Mouse (Mus musculus) stomach, embryonic 16.5 days (tissue): ENCODE measurements around the gene Gdi2. TPM values are rescaled to one million over a fixed set of nuclear protein-coding genes. Genes with fewer than 3 reads are reported as not detected.
"Not testable (repeated sequence)": the region's sequence is repeated elsewhere in the genome, so short reads cannot be mapped to it uniquely, and the experiment has no call there.

Experiments used
- ATAC-seq: fragments of 200-750 bp; cut with Nextera tagmentation; 2 replicates; pipeline ENCODE4 v1.8.0; 2017; ENCODE audit warnings: moderate number of reproducible peaks, moderate TSS enrichment; ENCODE audit not compliant: insufficient read depth, low FRiP score
- H3K27ac ChIP-seq: fragments of 300-500 bp; sonication (generic); 2 replicates; pipeline ENCODE4 v1.5.1; 2014; ENCODE audit warnings: low read length
- H3K27me3 ChIP-seq: fragments of 300-500 bp; sonication (generic); 2 replicates; pipeline ENCODE4 v1.6.1; 2014; ENCODE audit warnings: low read length, control low read depth, mixed read lengths; ENCODE audit not compliant: control insufficient read depth, insufficient read depth
- H3K36me3 ChIP-seq: fragments of 300-500 bp; sonication (generic); 2 replicates; pipeline ENCODE4 v1.6.1; 2014; ENCODE audit warnings: low read length; ENCODE audit not compliant: control insufficient read depth, insufficient read depth
- H3K4me1 ChIP-seq: fragments of 300-500 bp; sonication (generic); 2 replicates; pipeline ENCODE4 v1.6.1; 2014; ENCODE audit warnings: low read length, control low read depth, mixed read lengths; ENCODE audit not compliant: control insufficient read depth, insufficient read depth
- H3K4me2 ChIP-seq: fragments of 300-500 bp; sonication (generic); 2 replicates; pipeline ENCODE4 v1.6.1; 2014; ENCODE audit warnings: low read depth, low read length, mixed read lengths
- H3K4me3 ChIP-seq: fragments of 300-500 bp; sonication (generic); replicated peaks from 2 replicates; pipeline ENCODE4 v1.5.1; 2014; ENCODE audit warnings: mild to moderate bottlenecking, low read length
- H3K9ac ChIP-seq: fragments of 300-500 bp; sonication (generic); 2 replicates; pipeline ENCODE4 v1.6.1; 2014; ENCODE audit warnings: low read length
- H3K9me3 ChIP-seq: fragments of 300-500 bp; sonication (generic); replicated peaks from 2 replicates; pipeline ENCODE4 v1.6.1; 2016; ENCODE audit warnings: low read length, control low read depth; ENCODE audit not compliant: control insufficient read depth
- WGBS: fragments of 180-500 bp; shearing (Covaris S2); extraction: QIAGEN DNeasy Blood & Tissue Kit; methylation state at CpG from one replicate; pipeline ENCODE4 v1.1.7; 2014; 5-methylcytosine and 5-hydroxymethylcytosine counted together
- polyA plus RNA-seq: library from polyadenylated mRNA; unstranded; fragments of >200 nt; fragmentation: Nextera tagmentation; extraction: Ambion mirVana; gene quantifications from 2 replicates; pipeline ENCODE4 v1.2.1, GENCODE M21; 2015

The Gdi2 gene
- polyA plus RNA-seq, 1 experiment from 2014 or later = 399 TPM

GRCm38 (mm10) chr13:3526328-3526727, 11.5 kb upstream of the Gdi2 start:
- no peak overlapping the region for H3K4me2 ChIP-seq
- H3K9me3 ChIP-seq = no peaks in the 10 kb centered on the region
- no peaks in the 10 kb centered on the region for H3K4me1 ChIP-seq
- ATAC-seq = no peak
- H3K4me3 ChIP-seq = no peak overlapping the region
- WGBS = 77% methylated on average over 8 of the region's 8 CpGs
- no peak overlapping the region for H3K27ac ChIP-seq
- H3K9ac ChIP-seq = no peak overlapping the region
- no peaks in the 10 kb centered on the region for H3K27me3 ChIP-seq
- no peaks in the 10 kb centered on the region for H3K36me3 ChIP-seq

GRCm38 (mm10) chr13:3530451-3530850, 7.4 kb upstream of the Gdi2 start:
- Histone ChIP-seq H3K27ac (no peak overlapping the region), H3K4me2 (no peak overlapping the region), H3K9ac (no peak overlapping the region), H3K27me3 (no peaks in the 10 kb centered on the region), H3K9me3 (no peaks in the 10 kb centered on the region), H3K4me1 (no peaks in the 10 kb centered on the region), H3K4me3 (no peak overlapping the region), H3K36me3 (no peaks in the 10 kb centered on the region)
- WGBS = 55% methylated on average over 3 of the region's 3 CpGs
- ATAC-seq = no peak

GRCm38 (mm10) chr13:3531176-3531575, 6.7 kb upstream of the Gdi2 start:
- H3K27me3 ChIP-seq, H3K27ac ChIP-seq, H3K4me2 ChIP-seq, H3K36me3 ChIP-seq, H3K9ac ChIP-seq, H3K4me1 ChIP-seq, H3K4me3 ChIP-seq, H3K9me3 ChIP-seq, ATAC-seq: not testable (repeated sequence)
- WGBS = 74% methylated on average over 2 of the region's 2 CpGs

GRCm38 (mm10) chr13:3531692-3532320, 6.1 kb upstream of the Gdi2 start:
- 53% methylated on average over 10 of the region's 10 CpGs for WGBS
- Histone ChIP-seq H3K36me3 (no peaks in the 10 kb centered on the region), H3K4me3 (no peak overlapping the region), H3K4me1 (peaks cover under 1% of the 10 kb centered on the region; the same call in 1 of the 2 replicates), H3K27me3 (no peaks in the 10 kb centered on the region), H3K27ac (no peak overlapping the region), H3K9me3 (no peaks in the 10 kb centered on the region), H3K9ac (no peak overlapping the region), H3K4me2 (no peak overlapping the region)
- ATAC-seq = no peak; the same call in 1 of the 2 replicates

- Histone ChIP-seq H3K4me3 (no peak overlapping the region), H3K4me1 (peaks cover 6% of the 10 kb centered on the region; the same call in 1 of the 2 replicates), H3K9me3 (no peaks in the 10 kb centered on the region), H3K36me3 (no peaks in the 10 kb centered on the region), H3K4me2 (no peak overlapping the region), H3K9ac (no peak overlapping the region), H3K27ac (no peak overlapping the region), H3K27me3 (no peaks in the 10 kb centered on the region)
- WGBS = 66% methylated on average over 4 of the region's 4 CpGs
- ATAC-seq = no peak
Observed at GRCm38 (mm10) chr13:3532451-3532850, 5.4 kb upstream of the Gdi2 start.

GRCm38 (mm10) chr13:3534146-3534545, 3.7 kb upstream of the Gdi2 start:
- Histone ChIP-seq H3K9me3 (no peaks in the 10 kb centered on the region), H3K4me1 (peaks cover 7% of the 10 kb centered on the region; the same call in 1 of the 2 replicates), H3K4me3 (no peak overlapping the region), H3K36me3 (no peaks in the 10 kb centered on the region), H3K27ac (no peak overlapping the region), H3K27me3 (no peaks in the 10 kb centered on the region), H3K9ac (no peak overlapping the region), H3K4me2 (no peak overlapping the region)
- ATAC-seq = no peak
- 90% methylated on average over 4 of the region's 4 CpGs for WGBS

GRCm38 (mm10) chr13:3538223-3538968, 533 bp downstream of the Gdi2 start:
- under 1% methylated on average over 59 of the region's 59 CpGs for WGBS
- peak; percentile 56; the same call in 1 of the 2 replicates for ATAC-seq

GRCm38 (mm10) chr13:3538969-3539562, 1.2 kb downstream of the Gdi2 start:
- Histone ChIP-seq H3K9me3 (no peaks in the 10 kb centered on the region), H3K27me3 (no peaks in the 10 kb centered on the region), H3K4me2 (peak overlapping the region; percentile 87), H3K36me3 (no peaks in the 10 kb centered on the region), H3K4me3 (peak overlapping the region; percentile 77), H3K4me1 (peaks cover 25% of the 10 kb centered on the region), H3K9ac (peak overlapping the region; percentile 99), H3K27ac (peak overlapping the region; percentile 100)
- WGBS = 2% methylated on average over 15 of the region's 15 CpGs
- ATAC-seq = no peak

More at GRCm38 (mm10) chr13:3538223-3538968, 533 bp downstream of the Gdi2 start:
- no peaks in the 10 kb centered on the region for H3K36me3 ChIP-seq
- peaks cover 25% of the 10 kb centered on the region for H3K4me1 ChIP-seq
- no peaks in the 10 kb centered on the region for H3K27me3 ChIP-seq
- peak overlapping the region; percentile 100 for H3K27ac ChIP-seq
- H3K9ac ChIP-seq = peak overlapping the region; percentile 99
- no peaks in the 10 kb centered on the region for H3K9me3 ChIP-seq
- H3K4me3 ChIP-seq = peak overlapping the region; percentile 77
- H3K4me2 ChIP-seq = peak overlapping the region; percentile 87

- Histone ChIP-seq H3K4me3 (peak overlapping the region; percentile 77; the same call in 1 of the 2 replicates), H3K27me3 (no peaks in the 10 kb centered on the region)
- 52% methylated on average over 2 of the region's 2 CpGs for whole genome bisulfite sequencing
Observed at GRCm38 (mm10) chr13:3540166-3540565, 2.3 kb downstream of the Gdi2 start.

More at GRCm38 (mm10) chr13:3540166-3540565, 2.3 kb downstream of the Gdi2 start:
- Histone ChIP-seq H3K4me1 (peaks cover 25% of the 10 kb centered on the region), H3K4me2 (peak overlapping the region; percentile 87), H3K9ac (no peak overlapping the region), H3K36me3 (no peaks in the 10 kb centered on the region), H3K27ac (no peak overlapping the region), H3K9me3 (no peaks in the 10 kb centered on the region)
- ATAC-seq = no peak
